ENCODE assay signal across 32 mouse cellular contexts in the genomic region with DNA sequence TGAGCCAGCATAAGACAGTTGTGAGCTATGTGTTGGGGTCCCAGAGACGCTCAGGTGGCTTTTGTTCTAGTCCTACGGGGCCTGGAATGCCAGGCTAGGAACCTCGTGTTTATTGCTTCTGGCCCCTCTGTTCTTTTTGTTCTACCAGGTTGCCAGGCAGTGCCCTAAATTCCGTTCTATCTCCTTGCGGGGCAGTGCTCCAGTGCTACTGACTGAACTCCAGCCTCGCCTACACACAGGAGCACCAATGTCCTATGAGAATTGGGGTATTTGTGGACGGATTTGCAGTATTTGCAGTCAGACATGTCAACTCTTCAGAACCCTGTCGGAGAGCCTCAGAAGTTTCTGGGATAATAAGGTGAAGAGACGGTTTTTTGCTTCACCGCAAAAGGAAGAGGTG. TPM values are rescaled to one million over a fixed set of nuclear protein-coding genes. Genes with fewer than 3 reads are reported as not detected.
"Had no signal": no experiment of that assay in that cellular context is flagged by ENCODE, and none has a peak within 500 bp of the region (broad histone marks: within the 10 kb centered on the region; RNA-seq: fewer than 3 reads in every experiment).

A gene (plus strand): TSS at position 205 of the 400 bp plus-strand sequence.

- H3K4me1 ChIP-seq: embryonic facial prominence, embryonic 10.5 days; embryonic facial prominence, embryonic 12.5 days; embryonic facial prominence, embryonic 13.5 days; embryonic facial prominence, embryonic 15.5 days; forebrain, embryonic 12.5 days; forebrain, embryonic 13.5 days; forebrain, embryonic 15.5 days had no signal

- H3K36me3 ChIP-seq: embryonic facial prominence, embryonic 12.5 days; embryonic facial prominence, embryonic 13.5 days; embryonic facial prominence, embryonic 15.5 days; forebrain, embryonic 12.5 days had no signal

- H3K9me3 ChIP-seq: embryonic facial prominence, embryonic 10.5 days; embryonic facial prominence, embryonic 12.5 days; embryonic facial prominence, embryonic 13.5 days; embryonic facial prominence, embryonic 15.5 days; forebrain, embryonic 10.5 days; forebrain, embryonic 12.5 days; forebrain, embryonic 13.5 days; forebrain, embryonic 15.5 days had no signal

- H3K9ac ChIP-seq: embryonic facial prominence, embryonic 12.5 days; embryonic facial prominence, embryonic 13.5 days; embryonic facial prominence, embryonic 15.5 days; forebrain, embryonic 12.5 days; forebrain, embryonic 13.5 days; forebrain, embryonic 15.5 days; forebrain, postnatal 0 days had no signal

- H3K27me3 ChIP-seq: embryonic facial prominence, embryonic 12.5 days; embryonic facial prominence, embryonic 13.5 days; embryonic facial prominence, embryonic 15.5 days; forebrain, embryonic 12.5 days; forebrain, embryonic 13.5 days; forebrain, embryonic 15.5 days had no signal

- H3K27ac ChIP-seq: embryonic facial prominence, embryonic 10.5 days; embryonic facial prominence, embryonic 12.5 days; embryonic facial prominence, embryonic 13.5 days; embryonic facial prominence, embryonic 15.5 days; forebrain, embryonic 10.5 days; forebrain, embryonic 12.5 days; forebrain, embryonic 13.5 days; forebrain, embryonic 15.5 days; gastrocnemius, adult 2 months; heart, adult 2 months had no signal

- H3K4me3 ChIP-seq: embryonic facial prominence, embryonic 10.5 days; embryonic facial prominence, embryonic 12.5 days; embryonic facial prominence, embryonic 13.5 days; embryonic facial prominence, embryonic 15.5 days; erythroblast, embryonic 14.5 days; forebrain, embryonic 10.5 days; forebrain, embryonic 12.5 days; forebrain, embryonic 13.5 days; forebrain, embryonic 15.5 days; gastrocnemius, adult 2 months; heart, adult 2 months had no signal

- ATAC-seq: forebrain, embryonic 13.5 days; forebrain, embryonic 14.5 days; forebrain, embryonic 15.5 days; forebrain, embryonic 16.5 days; forebrain, postnatal 0 days had no signal

- DNase-seq: cerebellum, adult 2 months; cerebellum, adult 8-10 months; cerebellum, adult 9-10 months; cerebellum, adult 9-11 months; cerebellum, postnatal 10 days; cerebellum, postnatal 14 days; cerebellum, postnatal 25 days; cerebellum, postnatal 36 days; embryo, embryonic 11 days; forebrain, postnatal 0 days; gastrocnemius, adult 2 months; gastrocnemius, postnatal 10 days; gastrocnemius, postnatal 14 days; gastrocnemius, postnatal 25 days; gastrocnemius, postnatal 36 days; heart, adult 18-20 months; heart, adult 2 months had no signal

- H3K4me2 ChIP-seq: embryonic facial prominence, embryonic 12.5 days; embryonic facial prominence, embryonic 13.5 days; embryonic facial prominence, embryonic 15.5 days; forebrain, embryonic 12.5 days; forebrain, embryonic 13.5 days; forebrain, embryonic 15.5 days had no signal

RNA-seq across cellular contexts. Expression of the gene that starts here (rescaled TPM):
- polyA plus RNA-seq: cerebellum, adult 2 months; embryonic facial prominence, embryonic 11.5 days; embryonic facial prominence, embryonic 12.5 days; embryonic facial prominence, embryonic 13.5 days; embryonic facial prominence, embryonic 14.5 days; embryonic facial prominence, embryonic 15.5 days; erythroblast, embryonic 14.5 days; forebrain, embryonic 11.5 days; forebrain, embryonic 12.5 days; forebrain, embryonic 13.5 days; forebrain, embryonic 14.5 days; forebrain, embryonic 15.5 days; forebrain, postnatal 0 days; gonadal fat pad, adult 2 months; heart, adult 2 months had no signal
